Mouse (Mus musculus) lung, postnatal 10 days (tissue): ENCODE measurements around the gene Adgrl1.
A peak's percentile ranks its signal among the peaks of the same experiment; 100 is the strongest.

Source experiments
- DNase-seq: peaks from one replicate; pipeline ENCODE4 v3.0.0; 2021

Adgrl1 gene

DNA sequence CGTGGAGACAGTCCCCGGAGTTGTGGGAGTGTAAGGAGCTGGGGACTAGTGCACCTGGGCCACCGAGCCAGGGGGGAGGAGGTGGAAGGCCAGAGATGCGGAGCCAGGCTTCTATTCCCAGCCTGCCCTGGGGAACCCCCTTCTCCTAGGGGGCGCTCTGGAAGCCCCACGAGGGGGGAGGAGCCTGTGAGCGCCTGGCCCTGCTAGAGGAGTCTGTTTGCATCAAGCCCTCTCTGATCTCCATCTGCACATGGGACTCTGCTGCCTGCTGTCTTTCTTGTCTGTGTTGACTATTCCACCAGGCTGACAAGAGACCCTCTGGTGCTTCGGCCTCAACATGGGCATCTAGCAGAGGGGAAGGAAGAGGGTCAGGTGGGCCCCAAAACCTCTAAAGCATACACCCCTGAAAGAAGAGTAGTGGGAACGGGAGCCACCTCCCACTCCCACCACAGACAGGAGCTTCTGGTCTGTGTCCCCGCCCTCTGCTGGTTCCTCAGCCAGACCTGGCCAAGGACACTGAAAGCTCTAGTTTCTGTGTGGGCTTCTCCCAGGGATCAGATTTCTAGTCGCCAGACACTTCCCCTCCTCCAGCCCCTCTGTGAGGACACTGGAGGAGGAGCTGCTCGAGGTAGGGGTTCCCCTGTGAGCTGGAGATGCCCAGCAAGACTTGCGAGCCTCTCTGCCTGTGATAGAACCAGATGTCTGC, 3.2 kb downstream of the Adgrl1 start:
- DNase-seq = peak; percentile 57

- no peak for DNase-seq
Measured at GRCm38 (mm10) chr8:83908583-83908982, 8.7 kb downstream of the Adgrl1 start.

GRCm38 (mm10) chr8:83909311-83909710, 9.4 kb downstream of the Adgrl1 start:
- no peak for DNase-seq

- peak; percentile 52 for DNase-seq
Measured at GRCm38 (mm10) chr8:83911809-83912731, 12.2 kb downstream of the Adgrl1 start.

- DNase-seq = no peak
Measured at GRCm38 (mm10) chr8:83914232-83914631, 14.3 kb downstream of the Adgrl1 start.

DNA sequence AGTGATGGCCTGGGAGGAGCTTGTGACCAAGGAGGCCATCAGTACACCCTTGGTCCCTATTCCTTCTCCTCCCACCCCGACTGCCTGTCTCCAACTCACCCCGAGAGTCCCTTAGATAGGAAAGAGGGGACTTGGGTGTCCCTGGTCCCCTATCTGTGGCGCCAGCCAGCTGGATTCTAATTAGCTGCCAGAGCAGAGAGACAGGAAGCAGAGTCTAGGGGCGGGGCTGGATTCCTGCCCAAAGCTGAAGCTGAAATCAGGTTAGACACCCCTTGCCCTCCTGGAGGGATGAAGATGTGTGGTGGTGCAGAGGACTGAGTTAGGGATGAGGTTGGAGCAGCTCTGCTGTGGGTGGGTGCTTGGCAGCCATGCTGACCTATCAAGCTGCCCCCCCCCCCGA, 15.0 kb downstream of the Adgrl1 start:
- peak; percentile 62 for DNase-seq

DNA sequence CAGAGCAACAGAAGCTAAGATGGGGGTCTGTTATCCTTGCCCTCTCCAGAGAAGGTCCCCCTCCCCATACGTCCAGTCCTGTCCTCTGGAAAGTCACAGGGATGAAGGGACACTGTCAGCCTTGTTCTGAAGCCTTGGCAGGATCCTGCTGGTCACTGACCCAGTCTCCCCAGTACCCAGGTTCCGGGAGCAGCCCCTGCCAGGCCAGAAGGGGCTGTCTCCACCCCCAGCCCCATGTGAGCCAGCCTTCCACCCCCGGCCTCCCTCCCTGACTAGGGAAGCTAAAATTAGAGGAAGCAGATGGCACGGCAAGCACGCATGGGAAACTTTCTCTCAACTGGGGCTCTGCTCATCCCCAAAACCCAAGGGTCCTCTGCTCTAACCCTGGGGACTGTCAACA, 16.1 kb downstream of the Adgrl1 start:
- no peak for DNase-seq

DNA sequence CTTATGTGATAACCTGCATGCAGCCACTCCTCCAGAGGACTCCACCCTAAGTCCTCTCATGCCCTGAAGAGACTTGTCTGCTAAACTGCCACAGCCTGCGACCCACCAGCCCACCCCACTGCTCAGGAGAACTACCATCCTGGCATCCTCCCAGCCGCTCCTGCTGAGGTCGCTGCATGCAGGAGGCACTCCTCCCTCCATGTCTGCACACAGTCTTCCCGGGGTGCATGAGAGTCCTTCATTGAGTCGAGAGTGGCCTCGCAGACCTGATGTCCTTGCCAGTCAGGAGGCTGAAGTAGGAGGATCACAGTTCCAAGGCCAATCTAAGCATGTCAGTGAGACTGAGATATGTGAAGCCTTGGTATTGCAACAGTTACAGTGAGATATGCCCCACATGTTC, 17.7 kb downstream of the Adgrl1 start:
- DNase-seq = no peak

- peak; percentile 92 for DNase-seq
Measured at GRCm38 (mm10) chr8:83921558-83921957, 21.7 kb downstream of the Adgrl1 start.

DNA sequence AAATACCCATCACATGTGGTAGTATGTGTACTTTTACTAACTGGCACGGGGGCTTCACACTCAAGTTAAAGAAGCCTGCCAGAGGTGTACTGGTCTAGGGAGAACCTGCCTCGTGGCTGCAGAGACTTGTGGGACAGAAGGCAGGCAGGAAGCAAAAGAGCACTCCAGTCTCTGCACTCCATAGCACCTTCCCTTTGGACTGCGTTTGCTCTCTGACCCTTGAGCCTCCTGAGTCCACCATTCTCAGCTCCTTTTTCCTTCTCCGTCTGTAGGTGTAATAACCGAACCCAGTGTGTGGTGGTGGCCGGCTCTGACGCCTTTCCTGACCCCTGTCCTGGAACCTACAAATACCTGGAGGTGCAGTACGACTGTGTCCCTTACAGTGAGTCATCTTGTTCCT, 22.8 kb downstream of the Adgrl1 start:
- no peak for DNase-seq

- DNase-seq = no peak
Measured at GRCm38 (mm10) chr8:83924585-83924984, 24.7 kb downstream of the Adgrl1 start.

DNA sequence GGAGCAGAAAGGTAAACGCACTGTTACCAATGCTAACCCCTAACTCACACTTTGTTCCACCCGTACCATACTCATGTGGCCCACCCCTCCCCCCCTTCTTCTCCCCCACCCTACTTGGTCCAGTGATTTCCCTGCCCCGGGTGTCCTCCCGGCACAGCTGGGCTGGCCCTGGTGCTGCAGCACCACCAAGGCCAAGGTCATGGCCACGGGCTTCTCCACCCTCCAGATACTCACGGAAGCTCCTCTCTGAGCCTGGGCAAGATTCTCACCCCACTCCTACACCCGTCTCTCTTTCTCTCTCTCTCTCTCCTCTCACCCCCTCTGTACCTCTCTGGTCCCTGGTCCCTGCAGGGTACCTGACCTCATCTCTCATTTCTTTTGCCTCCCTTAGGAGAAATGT, 26.4 kb downstream of the Adgrl1 start:
- no peak for DNase-seq

DNA sequence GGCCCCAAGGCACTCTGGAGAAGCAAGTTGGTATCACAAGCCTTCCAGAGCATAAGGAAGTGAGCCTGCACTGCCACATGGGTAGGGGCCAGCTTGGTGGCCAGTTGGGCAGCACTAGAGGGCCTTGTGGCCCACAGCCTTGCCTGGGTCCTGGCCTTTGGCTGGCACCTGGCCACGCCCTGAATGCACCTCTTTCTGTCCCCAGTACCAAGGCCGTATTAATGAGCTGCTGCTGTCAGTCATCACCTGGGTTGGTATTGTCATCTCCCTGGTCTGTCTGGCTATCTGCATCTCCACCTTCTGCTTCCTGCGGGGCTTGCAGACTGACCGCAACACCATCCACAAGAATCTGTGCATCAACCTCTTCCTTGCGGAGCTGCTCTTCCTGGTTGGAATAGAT, 34.3 kb downstream of the Adgrl1 start:
- no peak for DNase-seq

GRCm38 (mm10) chr8:83934994-83935393, 35.1 kb downstream of the Adgrl1 start:
- no peak for DNase-seq

DNA sequence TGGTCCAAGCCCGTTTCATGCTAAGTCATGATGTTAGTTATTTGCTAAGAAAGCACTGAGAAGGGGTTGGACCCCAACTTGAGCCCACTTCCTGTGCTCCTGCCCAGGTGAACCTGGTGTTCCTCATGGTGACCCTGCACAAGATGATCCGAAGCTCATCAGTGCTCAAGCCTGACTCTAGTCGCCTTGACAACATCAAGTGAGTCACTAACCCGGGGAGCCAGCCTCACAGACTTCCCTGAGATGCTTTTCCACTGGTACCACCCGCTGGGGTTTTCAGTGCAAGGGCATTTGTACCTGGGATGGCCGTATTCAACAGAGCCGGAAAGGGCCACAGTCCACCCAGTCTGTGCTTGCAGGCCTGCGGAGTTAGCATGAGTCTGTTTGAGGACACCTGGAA, 35.5 kb downstream of the Adgrl1 start:
- DNase-seq = no peak

DNA sequence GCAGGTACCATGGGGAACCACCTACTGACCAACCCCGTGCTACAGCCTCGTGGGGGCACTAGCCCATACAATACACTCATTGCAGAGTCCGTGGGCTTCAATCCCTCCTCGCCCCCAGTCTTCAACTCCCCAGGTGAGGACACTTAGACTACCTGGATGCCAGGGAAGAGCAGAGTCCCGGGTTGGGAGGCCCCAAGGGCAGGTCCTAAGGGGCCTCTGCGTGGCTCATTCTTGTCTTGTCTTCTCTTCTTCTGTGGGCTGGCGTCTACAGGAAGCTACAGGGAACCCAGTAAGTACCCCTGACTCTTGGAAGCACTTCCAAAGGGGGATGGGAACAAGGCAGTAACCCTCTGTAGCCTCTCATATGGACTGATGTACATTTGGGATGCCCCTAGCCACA, 37.7 kb downstream of the Adgrl1 start:
- DNase-seq = no peak

DNA sequence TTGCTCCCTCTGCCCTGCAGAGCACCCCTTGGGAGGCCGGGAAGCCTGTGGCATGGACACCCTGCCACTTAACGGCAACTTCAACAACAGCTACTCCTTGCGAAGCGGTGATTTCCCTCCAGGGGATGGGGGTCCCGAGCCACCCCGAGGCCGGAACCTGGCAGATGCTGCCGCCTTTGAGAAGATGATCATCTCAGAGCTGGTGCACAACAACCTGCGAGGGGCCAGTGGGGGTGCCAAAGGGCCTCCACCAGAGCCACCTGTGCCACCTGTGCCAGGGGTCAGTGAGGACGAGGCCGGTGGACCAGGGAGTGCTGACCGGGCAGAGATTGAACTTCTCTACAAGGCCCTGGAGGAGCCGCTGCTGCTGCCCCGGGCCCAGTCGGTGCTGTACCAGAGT, 38.4 kb downstream of the Adgrl1 start:
- DNase-seq = no peak

DNA sequence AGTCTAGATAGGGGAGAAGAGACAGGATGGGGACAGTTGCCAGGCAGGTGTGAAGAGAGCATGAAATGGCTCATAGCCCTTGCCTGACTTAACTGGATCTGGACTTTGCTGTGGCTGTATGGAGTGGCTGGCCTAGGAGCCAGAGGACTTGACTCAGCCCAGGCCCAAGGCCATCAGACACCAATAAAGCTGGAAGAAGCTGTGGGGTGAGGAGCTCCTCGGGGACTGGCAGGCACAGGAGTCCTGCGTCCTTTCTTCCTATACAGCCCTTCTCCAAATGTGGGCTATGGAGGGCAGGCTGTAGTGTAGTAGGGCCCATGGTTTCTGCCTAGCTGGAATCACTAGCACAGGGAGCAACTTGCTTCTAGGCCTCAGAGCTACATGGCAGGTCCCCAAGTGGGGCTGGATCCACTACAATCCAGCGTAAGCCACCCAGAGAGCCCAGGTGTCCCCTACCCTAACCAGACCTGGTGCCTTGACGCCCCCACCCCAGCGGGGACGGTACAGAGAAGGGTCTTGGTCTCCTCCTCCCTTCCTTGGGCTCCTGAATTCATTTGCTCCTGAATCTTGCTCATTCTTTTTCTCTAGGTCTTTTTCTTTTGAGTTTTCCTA, 41.3 kb downstream of the Adgrl1 start:
- DNase-seq = no peak

DNA sequence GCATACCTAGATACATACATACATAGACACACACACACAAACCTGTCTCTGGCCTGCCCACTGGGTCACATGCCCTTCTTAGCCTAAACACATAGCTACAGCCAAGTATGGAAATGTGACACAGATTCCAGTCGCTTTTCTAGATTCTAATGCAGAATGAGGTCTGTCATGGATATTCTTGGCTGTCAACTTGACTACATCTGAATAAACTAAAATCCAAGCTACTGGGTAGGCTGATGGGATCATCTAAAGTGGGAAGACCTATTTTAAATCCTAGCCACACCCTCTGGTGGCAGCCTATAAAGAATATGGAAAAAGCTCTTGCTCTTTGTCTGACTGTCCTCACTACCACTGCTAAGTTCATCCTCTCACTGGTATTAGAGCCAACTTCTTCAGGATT, 42.5 kb downstream of the Adgrl1 start:
- no peak for DNase-seq

DNA sequence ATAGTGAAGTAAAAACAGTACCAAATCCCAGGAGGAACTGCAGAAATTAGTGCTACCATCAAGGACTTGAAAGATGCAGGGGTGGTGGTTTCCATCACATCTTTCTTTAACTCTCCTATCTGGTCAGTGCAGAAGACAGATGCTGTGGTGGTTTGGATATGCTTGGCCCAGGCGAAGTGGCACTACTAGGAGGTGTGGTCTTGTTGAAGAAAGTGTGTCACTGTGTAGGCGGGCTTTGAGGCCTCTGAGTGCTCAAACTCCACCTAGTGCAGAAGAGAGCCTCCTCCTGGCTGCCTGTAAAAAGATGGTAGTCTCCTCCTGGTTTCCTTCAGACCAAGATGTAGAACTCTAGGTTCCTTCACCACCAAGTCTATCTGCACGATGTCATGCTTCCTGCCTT, 45.6 kb downstream of the Adgrl1 start:
- no peak for DNase-seq

DNA sequence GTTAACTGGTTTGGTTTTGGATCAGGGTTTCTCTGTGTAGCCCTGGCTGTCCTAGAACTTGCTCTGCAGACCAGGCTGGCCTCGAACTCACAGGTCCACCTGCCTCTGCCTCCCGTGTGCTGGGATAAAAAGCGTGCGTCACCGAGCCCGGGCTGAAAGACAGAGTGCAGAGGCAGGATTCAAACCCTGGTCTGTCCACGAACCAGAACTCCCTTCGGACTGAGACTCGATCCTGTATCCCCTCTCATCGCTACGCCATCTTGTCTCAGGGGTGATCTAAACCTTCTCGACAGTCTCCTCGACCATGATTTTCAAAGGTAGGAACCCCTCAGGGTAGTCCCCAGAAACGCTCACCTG, 54.8 kb downstream of the Adgrl1 start:
- DNase-seq = no peak

- peak; percentile 100 for DNase-seq
Measured at GRCm38 (mm10) chr8:83955106-83955957, 55.4 kb downstream of the Adgrl1 start, which contains the start of the genes Gm10644 and Asf1b. Gm10644 (minus strand) TSS chr8:83955205. Asf1b (plus strand) TSS chr8:83955507.

- no peak for DNase-seq
Measured at GRCm38 (mm10) chr8:83955958-83956218, 56.0 kb downstream of the Adgrl1 start.
